Mouse (Mus musculus): ENCODE measurements around the gene Fgr.
"Not testable (repeated sequence)": the region's sequence is repeated elsewhere in the genome, so short reads cannot be mapped to it uniquely, and the experiment has no call there.

Fgr gene

DNA sequence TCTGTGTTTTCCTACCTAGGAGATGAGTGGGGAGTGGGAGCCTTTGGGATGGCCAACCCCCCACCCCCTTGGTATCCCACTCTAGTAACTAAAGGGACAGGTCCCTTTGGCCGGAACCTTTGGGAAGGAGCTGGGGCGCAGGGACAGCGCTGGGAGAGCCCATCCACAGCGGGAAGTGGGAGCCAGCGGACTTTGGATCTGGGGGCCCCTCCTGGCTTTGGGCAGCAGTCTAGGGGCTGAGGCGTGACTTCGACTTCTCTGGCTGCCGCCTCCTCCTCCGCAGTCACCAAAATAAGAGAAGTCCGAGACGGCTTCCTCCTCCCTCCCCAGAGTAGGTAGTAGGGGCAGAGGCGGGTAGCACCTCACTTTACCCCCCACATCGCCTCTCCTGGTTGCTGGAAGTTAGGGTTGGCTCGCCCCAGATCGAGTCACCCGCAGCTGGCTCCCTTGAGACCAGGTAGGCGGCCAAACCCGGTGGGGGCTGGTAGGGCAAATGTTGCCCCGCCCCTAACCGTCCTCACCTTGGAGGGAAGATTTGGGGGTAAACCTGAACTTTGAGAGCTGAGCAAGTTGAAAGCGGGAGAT, at the start of gene Fgr:
TSS of gene Fgr (plus strand) at position 282 of the 585 bp plus-strand sequence.
- DNase-seq (ENCODE audit: low read depth) = peak; percentile 40

DNA sequence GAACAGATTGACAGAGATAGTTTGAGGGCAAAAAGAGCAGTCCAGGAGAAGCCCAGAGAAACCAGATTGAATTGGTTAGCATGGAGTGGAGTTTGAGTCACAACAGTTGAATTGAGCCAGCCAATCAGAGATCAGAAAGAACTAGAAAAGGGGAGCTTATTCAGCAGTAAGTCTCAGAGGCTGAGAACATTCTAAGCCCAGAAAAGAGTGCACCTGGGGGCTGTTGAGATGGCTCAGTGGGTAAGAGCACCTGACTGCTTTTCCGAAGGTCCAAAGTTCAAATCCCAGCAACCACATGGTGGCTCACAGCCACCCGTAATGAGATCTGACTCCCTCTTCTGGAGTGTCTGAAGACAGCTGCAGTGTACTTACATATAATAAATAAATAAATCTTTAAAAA, 47.4 kb upstream of the Fgr start:
- not testable (repeated sequence) for DNase-seq (ENCODE audit: low read depth)

DNA sequence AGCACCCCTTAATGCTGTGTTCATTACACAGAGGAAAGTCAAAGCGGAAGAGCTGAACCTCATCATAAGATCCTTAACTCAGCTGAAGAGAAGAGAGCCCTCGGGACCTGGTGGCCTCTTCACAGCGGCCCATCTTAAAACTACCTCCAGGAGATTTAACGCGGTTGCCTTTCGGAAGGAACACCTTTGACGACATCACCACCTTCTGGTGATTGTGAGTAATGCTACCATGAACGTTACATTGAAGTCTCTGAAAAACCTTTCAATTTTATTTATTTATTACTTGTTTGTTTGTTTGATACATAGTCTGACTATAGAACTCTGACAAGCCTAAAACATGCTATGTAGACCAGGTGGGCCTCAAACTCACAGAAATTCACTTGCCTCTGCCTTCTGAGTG, 43.1 kb upstream of the Fgr start:
- peak; percentile 85 for DNase-seq (ENCODE audit: low read depth)

GRCm38 (mm10) chr4:132932752-132933404, 41.0 kb upstream of the Fgr start:
- DNase-seq (ENCODE audit: low read depth) = no peak

- DNase-seq (ENCODE audit: low read depth) = no peak
Observed at GRCm38 (mm10) chr4:132934639-132935038, 39.3 kb upstream of the Fgr start.

DNA sequence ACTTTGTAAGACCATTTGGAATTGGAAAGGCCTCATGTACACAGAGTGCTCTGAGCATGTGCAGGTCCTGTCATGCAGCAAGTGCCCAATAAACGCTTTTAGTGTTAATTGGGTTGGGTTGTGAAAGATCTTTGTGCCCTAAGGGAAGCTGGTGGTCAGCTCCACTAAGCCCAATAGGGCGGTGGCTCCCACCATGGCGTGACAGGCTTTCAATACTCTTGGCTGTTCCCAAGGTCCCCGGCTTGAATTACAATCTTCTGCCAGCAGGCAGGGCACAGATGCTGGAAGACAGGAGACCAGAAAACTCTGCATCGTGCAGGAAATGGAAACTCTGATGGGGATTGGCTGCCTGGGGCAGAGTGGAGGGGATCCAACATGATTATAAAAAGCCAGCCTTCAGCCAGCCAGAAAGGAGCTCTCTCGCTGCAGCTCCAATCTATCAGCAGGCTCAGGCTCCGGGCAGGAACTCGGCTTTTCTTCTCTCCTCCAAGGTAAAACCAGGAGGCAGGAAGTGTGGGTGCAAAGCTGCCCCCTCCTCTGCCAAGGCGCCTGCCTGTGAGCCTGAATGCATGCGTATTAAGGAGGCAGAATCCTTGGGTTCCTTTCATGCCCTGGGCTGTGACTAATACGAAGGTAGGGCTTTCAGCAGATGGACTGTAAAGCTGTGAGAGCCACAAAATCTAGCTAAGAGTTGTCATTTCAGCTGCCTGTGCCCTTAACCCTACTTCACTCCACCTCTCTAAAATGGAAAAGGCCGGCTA, 35.5 kb upstream of the Fgr start:
- no peak for DNase-seq (ENCODE audit: low read depth)

- peak; percentile 81 for DNase-seq (ENCODE audit: low read depth)
Observed at GRCm38 (mm10) chr4:132939421-132940127, 34.3 kb upstream of the Fgr start.

DNA sequence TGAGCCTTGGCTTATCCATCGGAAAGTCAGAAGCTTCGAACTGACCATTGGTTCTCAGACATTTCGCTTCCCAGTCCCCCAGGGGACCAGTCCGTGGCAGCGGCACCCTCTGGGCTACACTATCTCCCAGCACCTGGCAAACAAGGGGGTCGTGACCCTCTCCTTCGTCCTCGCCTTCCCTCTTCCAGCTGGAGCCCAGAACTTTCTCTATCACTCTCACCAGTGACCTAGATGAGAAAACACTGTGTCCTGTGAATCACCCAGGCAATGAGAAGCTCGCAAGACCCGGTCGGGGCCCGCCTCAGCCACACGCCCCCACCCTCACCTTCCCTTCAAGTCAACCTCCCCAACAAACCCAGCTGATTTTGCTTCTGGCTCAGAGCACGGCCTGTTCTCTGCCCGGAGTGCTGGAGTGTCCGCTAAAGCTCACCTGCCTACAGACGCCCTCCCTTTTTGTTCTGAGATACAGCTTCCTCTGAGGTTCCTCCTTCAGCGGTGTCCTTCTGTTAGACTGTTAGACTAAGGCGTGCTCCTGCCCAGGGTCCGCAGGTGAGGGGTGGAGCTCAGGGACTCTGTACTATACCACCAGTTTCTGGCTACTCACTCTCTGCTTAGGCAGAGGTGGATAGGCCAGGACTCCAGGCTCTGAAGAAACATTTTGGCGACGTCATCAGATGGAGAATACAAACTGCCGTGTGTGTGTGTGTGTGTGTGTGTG, 32.7 kb upstream of the Fgr start:
- no peak for DNase-seq (ENCODE audit: low read depth)

DNA sequence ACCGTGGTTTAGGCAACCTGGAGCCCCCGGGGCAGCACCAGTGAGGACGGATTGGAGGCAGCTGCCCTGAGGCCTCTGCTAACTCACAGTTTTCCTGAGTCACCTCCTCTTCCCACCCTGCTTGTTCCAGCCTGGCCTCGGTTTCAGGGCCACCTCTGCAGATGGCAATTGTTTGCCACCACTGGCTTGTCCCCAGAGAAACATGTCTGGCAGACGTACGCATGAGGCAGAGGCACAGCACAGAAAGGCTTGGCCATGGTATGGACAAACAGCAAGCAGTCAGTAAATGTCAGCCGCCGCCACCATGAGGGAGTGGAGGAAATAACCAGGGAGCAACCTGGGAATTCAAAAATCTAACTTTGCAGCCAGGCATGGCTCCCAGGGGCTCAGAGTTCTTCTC, 30.8 kb upstream of the Fgr start:
- DNase-seq (ENCODE audit: low read depth) = no peak

GRCm38 (mm10) chr4:132944106-132944505, 29.8 kb upstream of the Fgr start:
- DNase-seq (ENCODE audit: low read depth) = peak; percentile 70

GRCm38 (mm10) chr4:132944776-132945175, 29.1 kb upstream of the Fgr start:
- peak; percentile 36 for DNase-seq (ENCODE audit: low read depth)

DNA sequence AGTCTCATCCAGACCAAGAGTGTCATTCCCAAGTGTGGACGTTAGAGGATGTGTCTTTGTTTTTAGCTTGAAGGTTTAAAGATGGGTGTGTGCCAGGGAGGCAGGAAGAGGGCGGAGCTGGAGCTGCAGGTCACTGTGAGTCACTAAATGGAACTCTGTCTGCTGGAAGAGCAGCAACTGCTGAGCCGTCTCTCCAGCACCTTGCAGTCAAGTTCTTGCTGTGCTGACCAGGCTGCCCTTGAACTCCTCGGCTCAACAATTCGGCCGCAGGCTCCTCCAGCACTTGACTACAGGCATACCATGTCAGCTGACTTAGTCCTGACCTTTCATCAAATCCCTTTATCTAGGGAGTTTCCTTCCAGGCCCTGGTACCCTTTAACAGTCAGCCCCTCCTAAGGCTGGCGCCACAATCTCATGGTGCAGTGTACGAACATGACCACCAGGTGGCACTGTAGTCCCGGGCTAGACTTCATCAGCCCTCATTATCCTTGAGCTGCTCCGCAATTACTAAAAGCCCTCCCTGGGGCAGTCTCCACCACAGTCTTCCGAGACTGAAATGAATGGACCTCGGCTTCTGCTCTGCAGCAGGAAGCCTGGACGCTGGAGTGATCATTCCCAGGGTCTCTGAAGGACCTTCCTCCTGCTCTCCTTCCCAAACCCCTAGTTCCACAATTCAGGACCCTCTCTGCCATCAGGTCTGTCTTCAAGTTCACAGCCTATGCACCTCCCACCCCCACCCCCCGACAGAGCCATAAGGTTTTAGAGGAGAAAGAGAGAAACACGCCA, 28.4 kb upstream of the Fgr start:
- DNase-seq (ENCODE audit: low read depth) = peak; percentile 95

DNA sequence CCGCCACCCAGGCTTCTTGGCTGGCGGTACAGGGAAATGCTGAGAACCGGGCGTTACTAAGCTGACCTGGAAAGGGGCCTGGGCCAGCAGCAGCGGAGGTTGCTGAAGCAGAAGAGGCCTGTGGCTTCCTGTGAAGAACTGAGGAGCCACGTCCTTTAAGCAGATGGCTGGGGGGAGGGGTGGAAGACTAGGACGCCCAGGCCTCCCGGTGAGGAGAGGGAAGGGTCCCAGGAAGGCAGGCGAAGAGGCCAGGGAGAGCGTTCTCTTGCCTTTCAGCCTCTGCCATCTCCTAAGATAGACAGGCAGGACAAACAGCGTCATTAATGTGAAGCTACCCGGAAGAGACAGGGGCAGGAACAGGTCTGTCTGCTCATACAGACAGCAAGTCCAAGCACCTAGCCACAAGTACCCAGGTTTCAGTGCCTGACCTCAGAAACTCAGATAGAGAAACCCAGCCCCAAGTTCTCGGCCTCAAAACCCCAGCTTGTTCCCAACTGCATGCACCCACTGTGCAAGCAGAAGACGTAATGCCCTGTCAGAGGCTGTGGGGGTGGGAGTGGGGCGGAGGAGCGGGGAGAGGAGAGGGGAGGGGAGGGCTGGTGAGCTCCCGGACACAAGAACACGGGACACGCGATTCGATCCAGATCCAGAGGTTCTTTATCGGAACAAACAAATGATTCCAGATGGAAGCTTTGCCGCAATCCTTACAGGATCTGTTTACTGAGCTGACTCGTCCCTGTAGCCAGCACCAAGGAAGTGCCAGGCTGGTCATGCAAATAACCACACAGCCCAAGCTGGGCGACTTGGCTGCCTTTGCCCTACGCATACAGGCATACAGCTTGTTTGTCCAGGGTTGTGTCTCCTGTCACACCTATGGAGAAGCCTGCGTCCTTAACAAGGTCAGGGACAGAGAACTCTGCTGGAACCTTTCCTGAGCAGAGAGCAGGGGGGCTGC, 27.6 kb upstream of the Fgr start:
- DNase-seq (ENCODE audit: low read depth) = peak; percentile 83

DNA sequence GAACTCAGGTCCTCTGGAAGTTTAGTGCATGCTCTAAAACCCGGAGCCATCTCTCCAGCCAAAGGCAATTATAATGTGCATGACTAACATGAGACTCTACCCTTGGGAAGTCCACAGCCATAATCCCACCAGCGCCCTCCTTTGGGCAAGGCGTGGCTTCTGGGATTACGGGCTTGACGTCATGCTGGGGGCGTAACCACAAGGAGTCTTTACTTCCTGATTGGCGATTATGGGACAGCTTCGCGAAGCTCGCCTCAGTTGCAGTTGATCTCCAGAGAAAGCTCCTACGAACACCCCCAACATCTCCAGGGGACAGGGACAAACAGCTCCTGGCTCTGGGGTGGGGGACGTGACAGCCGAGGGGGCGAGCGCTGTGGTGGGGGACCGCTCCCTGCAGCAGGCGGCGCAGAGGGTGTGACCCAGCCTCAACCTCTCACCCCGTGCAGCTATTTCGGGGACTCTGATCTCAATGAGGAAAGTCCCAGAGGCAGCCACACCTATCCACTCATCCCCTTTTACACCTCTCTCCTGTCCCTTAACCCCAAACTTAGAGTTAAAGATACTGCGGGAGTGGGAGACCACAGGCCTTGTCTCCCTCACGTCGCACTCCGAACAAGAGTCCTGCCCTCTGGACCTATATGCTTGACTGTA, 23.9 kb upstream of the Fgr start:
- DNase-seq (ENCODE audit: low read depth) = no peak

DNA sequence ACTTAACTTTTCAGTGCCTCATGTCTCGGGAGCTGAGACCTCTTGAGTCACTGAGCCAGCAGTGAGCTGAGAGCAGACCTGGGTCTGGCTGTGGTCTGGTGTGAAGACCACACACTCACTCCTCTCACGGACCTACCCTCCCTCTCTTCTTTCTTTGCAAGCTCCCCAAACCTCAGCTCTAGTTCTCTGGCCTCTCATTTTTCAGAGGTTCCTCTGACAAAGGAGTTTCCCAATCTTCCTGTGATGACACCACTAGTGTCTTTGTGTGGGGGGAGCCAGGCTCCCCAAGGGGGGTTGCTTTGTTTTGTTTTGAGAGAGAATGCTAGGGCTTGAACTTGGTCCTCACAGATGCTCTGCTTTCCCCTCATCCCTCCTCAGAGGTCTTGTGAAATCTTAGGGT, 22.9 kb upstream of the Fgr start:
- no peak for DNase-seq (ENCODE audit: low read depth)

DNA sequence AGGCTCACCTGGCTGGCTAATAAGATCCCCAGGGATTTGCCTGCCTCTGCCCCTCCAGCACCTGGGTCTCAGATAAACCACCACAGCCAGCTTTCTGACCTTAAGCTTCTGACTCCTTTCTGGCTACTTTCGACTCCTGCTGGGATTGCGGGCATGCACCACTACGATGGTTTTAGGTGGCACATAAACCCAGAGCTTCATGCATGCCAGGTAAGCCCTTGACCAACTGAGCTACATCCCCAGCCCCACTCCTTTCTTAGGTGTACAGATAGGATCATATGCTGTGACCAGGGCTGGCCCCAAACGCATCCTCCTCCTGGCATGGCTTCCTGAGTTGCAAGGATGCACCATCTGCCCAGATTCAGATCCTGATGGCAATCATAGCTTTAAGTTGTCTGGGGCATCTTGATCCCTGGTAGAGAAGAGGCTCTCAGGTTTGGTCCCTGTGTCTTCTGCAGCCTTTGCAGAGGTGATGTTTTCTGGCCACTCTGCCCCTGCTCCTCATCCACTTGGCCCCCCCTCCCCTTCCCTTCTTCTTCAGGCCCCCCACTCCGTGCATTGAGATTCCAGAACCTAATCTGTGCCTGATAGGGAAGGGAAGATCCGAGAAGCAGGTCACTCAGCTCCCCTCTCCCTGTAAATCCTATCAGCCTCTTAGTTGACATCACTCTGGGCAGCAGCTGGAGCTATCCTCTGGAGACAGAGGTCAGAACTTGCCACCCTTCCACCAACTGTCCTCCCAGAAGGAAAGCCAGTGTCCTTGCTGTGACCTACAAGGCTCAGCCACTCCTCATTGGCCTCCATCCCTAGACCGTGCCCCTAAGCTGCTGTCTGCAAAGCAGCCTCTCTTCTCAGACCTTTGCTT, 19.1 kb upstream of the Fgr start:
- no peak for DNase-seq (ENCODE audit: low read depth)

DNA sequence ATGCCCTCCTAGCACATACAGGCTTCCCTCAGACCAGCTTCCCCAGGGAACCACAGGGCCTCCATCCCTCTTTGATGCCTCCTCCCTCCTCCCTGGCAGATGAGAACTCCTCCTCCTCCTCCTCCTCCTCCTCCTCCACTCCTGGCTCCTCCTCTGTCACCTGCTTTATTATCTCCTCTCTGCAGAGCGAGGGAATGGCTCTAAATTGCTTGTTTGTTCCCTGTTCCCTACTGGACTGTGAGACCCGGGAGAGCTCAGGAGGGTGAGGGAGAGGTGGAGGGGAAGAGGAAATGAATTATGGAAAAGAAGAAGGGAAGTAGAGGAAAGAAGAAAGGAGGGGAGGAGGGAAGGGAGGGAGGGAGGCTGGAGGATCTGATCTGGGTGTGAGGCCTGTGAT, 18.5 kb upstream of the Fgr start:
- DNase-seq (ENCODE audit: low read depth) = no peak
